Mouse (Mus musculus) hindbrain, embryonic 16.5 days (tissue): ENCODE data around the gene Fam183b. TPM values are rescaled to one million over a fixed set of nuclear protein-coding genes. Genes with fewer than 3 reads are reported as not detected.
"Not testable (repeated sequence)": the region's sequence is repeated elsewhere in the genome, so short reads cannot be mapped to it uniquely, and the experiment has no call there.

Experiments
- ATAC-seq: fragments of 200-750 bp; cut with Nextera tagmentation; 2 replicates; pipeline ENCODE4 v1.8.0; 2017; ENCODE audit warnings: moderate TSS enrichment, moderate library complexity
- H3K27ac ChIP-seq: fragments of 300-500 bp; sonication (generic); 2 replicates; pipeline ENCODE4 v1.5.1; 2014; ENCODE audit warnings: low read depth, mild to moderate bottlenecking, control low read depth, low read length, moderate library complexity
- H3K27me3 ChIP-seq: fragments of 300-500 bp; sonication (generic); replicated peaks from 2 replicates; pipeline ENCODE4 v1.6.1; 2014; ENCODE audit warnings: low read length; ENCODE audit not compliant: control insufficient read depth, insufficient read depth
- H3K36me3 ChIP-seq: fragments of 300-500 bp; sonication (generic); 2 replicates; pipeline ENCODE4 v1.6.1; 2014; ENCODE audit warnings: mild to moderate bottlenecking, low read length, moderate library complexity, mixed read lengths; ENCODE audit not compliant: control insufficient read depth, insufficient read depth
- H3K4me1 ChIP-seq: fragments of 300-500 bp; sonication (generic); 2 replicates; pipeline ENCODE4 v1.6.1; 2014; ENCODE audit warnings: low read depth, low read length; ENCODE audit not compliant: control insufficient read depth, insufficient read depth
- H3K4me2 ChIP-seq: fragments of 300-500 bp; sonication (generic); 2 replicates; pipeline ENCODE4 v1.6.1; 2014; ENCODE audit warnings: mild to moderate bottlenecking, low read length, control low read depth, moderate library complexity
- H3K4me3 ChIP-seq: fragments of 300-500 bp; sonication (generic); 2 replicates; pipeline ENCODE4 v1.5.1; 2014; ENCODE audit warnings: mild to moderate bottlenecking, low read length, control low read depth, moderate library complexity
- H3K9ac ChIP-seq: fragments of 300-500 bp; sonication (generic); 2 replicates; pipeline ENCODE4 v1.6.1; 2014; ENCODE audit warnings: low read depth, mild to moderate bottlenecking, control low read depth, low read length, moderate library complexity
- H3K9me3 ChIP-seq: fragments of 300-500 bp; sonication (generic); 2 replicates; pipeline ENCODE4 v1.6.1; 2014; ENCODE audit warnings: mild to moderate bottlenecking, low read length, moderate library complexity; ENCODE audit not compliant: control insufficient read depth
- WGBS: fragments of 180-500 bp; shearing (Covaris S2); extraction: QIAGEN DNeasy Blood & Tissue Kit; methylation state at CpG from one replicate; pipeline ENCODE4 v1.1.7; 2014; 5-methylcytosine and 5-hydroxymethylcytosine counted together
- polyA plus RNA-seq: library from polyadenylated mRNA; unstranded; fragments of >200 nt; fragmentation: Nextera tagmentation; extraction: Ambion mirVana; gene quantifications from 2 replicates; pipeline ENCODE4 v1.2.1, GENCODE M21; 2015

The Fam183b gene
- polyA plus RNA-seq, 1 experiment from 2014 or later = 10.0 TPM

- 65% methylated on average over 1 of the region's 1 CpGs for WGBS
- not testable (repeated sequence) for H3K27me3 ChIP-seq, H3K4me3 ChIP-seq, H3K4me1 ChIP-seq, H3K9ac ChIP-seq, ATAC-seq, H3K36me3 ChIP-seq, H3K27ac ChIP-seq, H3K9me3 ChIP-seq, H3K4me2 ChIP-seq
These were observed 12.9 kb upstream of the Fam183b start, which contains the start of gene Olfr313 for GRCm38 (mm10) chr11:58814700-58815099. Olfr313 (plus strand) TSS chr11:58815000.

- ATAC-seq = no peak
- Histone ChIP-seq H3K4me1 (no peaks in the 10 kb centered on the region), H3K36me3 (no peaks in the 10 kb centered on the region), H3K27me3 (no peaks in the 10 kb centered on the region), H3K4me2 (no peak overlapping the region), H3K27ac (no peak overlapping the region), H3K9ac (no peak overlapping the region), H3K4me3 (no peak overlapping the region), H3K9me3 (no peaks in the 10 kb centered on the region)
- 9% methylated on average over 1 of the region's 1 CpGs for WGBS
These were observed 10.2 kb upstream of the Fam183b start for GRCm38 (mm10) chr11:58812001-58812400.

GRCm38 (mm10) chr11:58804393-58804792 is 2.6 kb upstream of the Fam183b start:
- no peaks in the 10 kb centered on the region for H3K36me3 ChIP-seq
- H3K9me3 ChIP-seq = no peaks in the 10 kb centered on the region
- H3K4me2 ChIP-seq = no peak overlapping the region
- WGBS = 93% methylated on average over 2 of the region's 2 CpGs
- no peaks in the 10 kb centered on the region for H3K27me3 ChIP-seq
- peaks cover 7% of the 10 kb centered on the region for H3K4me1 ChIP-seq
- no peak overlapping the region for H3K27ac ChIP-seq
- no peak overlapping the region for H3K4me3 ChIP-seq
- no peak for ATAC-seq
- H3K9ac ChIP-seq = no peak overlapping the region

DNA sequence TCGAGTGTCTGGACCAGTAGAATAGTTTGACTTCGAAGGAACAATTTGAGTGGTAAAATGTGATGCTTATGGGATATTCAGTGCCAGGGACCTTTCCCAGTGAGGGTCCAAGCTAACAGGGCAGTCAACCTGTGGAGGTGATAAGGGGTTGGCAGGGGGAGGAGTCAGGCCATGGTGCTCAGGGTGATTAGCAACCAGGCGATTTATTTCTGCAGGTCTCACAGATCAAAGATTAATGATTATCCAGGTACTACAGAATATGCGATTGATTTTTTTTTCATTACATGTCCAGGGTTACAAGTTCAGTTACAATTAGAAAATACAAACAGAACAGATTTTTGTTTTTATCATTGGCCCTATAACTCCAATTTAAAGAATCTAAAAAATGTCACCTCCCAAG is 2.1 kb upstream of the Fam183b start:
- no peaks in the 10 kb centered on the region for H3K27me3 ChIP-seq
- 74% methylated on average over 4 of the region's 4 CpGs for WGBS
- no peak overlapping the region for H3K27ac ChIP-seq
- ATAC-seq = no peak
- no peak overlapping the region for H3K4me3 ChIP-seq
- no peaks in the 10 kb centered on the region for H3K9me3 ChIP-seq
- no peak overlapping the region for H3K4me2 ChIP-seq
- no peak overlapping the region for H3K9ac ChIP-seq
- H3K4me1 ChIP-seq = peaks cover 7% of the 10 kb centered on the region
- no peaks in the 10 kb centered on the region for H3K36me3 ChIP-seq

DNA sequence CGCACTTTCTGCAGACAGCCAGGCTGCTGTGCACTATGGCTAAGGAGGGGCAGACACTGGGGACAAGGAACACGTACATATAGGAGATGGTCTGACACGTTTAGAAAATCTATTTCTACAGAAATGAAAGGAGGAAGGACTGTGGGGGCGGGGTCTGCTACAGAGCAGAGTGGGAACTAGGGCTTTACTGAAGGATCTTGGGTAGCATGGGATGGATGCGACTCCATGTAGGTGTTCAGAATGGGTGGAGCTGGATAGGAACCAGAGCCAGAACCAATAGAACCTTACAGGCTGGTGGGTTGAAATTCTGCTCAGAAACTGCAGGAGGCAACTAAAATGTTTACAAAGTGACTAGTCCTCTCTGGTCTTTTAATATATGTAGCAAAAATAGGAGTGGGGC is 2.0 kb downstream of the Fam183b start:
- Histone ChIP-seq H3K27ac (no peak overlapping the region), H3K9ac (no peak overlapping the region), H3K4me2 (no peak overlapping the region), H3K4me1 (peaks cover 7% of the 10 kb centered on the region), H3K4me3 (no peak overlapping the region), H3K9me3 (no peaks in the 10 kb centered on the region), H3K36me3 (no peaks in the 10 kb centered on the region), H3K27me3 (no peaks in the 10 kb centered on the region)
- WGBS = 85% methylated on average over 5 of the region's 5 CpGs
- no peak for ATAC-seq

DNA sequence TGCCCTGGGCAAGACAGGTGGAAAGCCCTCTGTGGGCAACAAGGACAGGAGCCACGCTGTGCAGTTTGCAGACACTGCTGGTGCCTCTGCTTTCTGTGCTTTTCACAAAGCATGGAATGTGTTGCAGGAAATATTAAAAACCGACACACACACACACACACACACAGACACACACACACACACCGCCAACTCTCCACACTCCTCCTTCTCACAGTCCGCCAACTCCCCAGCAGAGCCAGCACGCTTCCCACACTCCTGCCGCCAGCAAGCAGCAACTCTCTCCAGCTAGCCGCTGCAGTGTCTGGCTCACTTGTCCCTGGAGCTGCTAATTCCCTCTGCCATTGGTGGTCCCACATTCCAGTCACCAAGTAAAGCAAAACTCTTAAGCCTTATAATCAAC is 4.9 kb downstream of the Fam183b start:
- WGBS = 73% methylated on average over 7 of the region's 7 CpGs
- H3K36me3 ChIP-seq = no peaks in the 10 kb centered on the region

GRCm38 (mm10) chr11:58795856-58796255 is 5.9 kb downstream of the Fam183b start:
- no peak for ATAC-seq
- Histone ChIP-seq H3K4me2 (no peak overlapping the region), H3K27ac (no peak overlapping the region), H3K36me3 (no peaks in the 10 kb centered on the region), H3K9ac (no peak overlapping the region), H3K4me3 (no peak overlapping the region), H3K4me1 (no peaks in the 10 kb centered on the region), H3K27me3 (no peaks in the 10 kb centered on the region), H3K9me3 (no peaks in the 10 kb centered on the region)
- WGBS = 89% methylated on average over 2 of the region's 2 CpGs

More for the DNA sequence above, 4.9 kb downstream of the Fam183b start:
- Histone ChIP-seq H3K9me3 (no peaks in the 10 kb centered on the region), H3K27ac (no peak overlapping the region), H3K4me2 (no peak overlapping the region), H3K4me3 (no peak overlapping the region), H3K27me3 (no peaks in the 10 kb centered on the region), H3K4me1 (peaks cover 4% of the 10 kb centered on the region), H3K9ac (no peak overlapping the region)
- ATAC-seq = no peak

DNA sequence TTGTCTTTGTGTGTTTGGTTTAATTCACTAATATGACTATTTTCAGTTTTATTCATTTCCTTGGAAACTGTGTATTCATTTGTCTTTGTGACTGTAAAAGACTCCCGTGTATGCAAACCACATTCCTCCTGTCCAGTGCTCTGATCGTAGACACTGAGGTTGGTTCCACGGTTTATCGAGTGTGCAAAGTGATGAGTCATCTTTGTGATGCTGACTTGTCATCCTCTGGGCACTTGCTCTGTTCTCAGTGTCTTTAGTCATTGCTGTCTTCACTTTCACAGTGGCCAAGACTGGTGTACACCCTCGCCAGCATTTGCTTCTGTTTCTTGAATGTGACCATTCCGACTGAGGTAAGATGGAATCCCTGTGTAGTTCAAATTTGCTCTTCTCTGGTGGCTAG is 11.1 kb downstream of the Fam183b start:
- H3K4me3 ChIP-seq = no peak overlapping the region
- H3K27me3 ChIP-seq = no peaks in the 10 kb centered on the region
- H3K4me2 ChIP-seq = no peak overlapping the region
- H3K9ac ChIP-seq = no peak overlapping the region
- no peak for ATAC-seq
- H3K4me1 ChIP-seq = no peaks in the 10 kb centered on the region
- H3K36me3 ChIP-seq = no peaks in the 10 kb centered on the region
- H3K27ac ChIP-seq = no peak overlapping the region
- no peaks in the 10 kb centered on the region for H3K9me3 ChIP-seq
- WGBS = 85% methylated on average over 6 of the region's 6 CpGs

- Histone ChIP-seq H3K36me3 (no peaks in the 10 kb centered on the region), H3K4me2 (no peak overlapping the region), H3K9ac (no peak overlapping the region), H3K4me3 (no peak overlapping the region), H3K27me3 (no peaks in the 10 kb centered on the region), H3K27ac (no peak overlapping the region), H3K9me3 (no peaks in the 10 kb centered on the region), H3K4me1 (no peaks in the 10 kb centered on the region)
- 51% methylated on average over 2 of the region's 2 CpGs for WGBS
- ATAC-seq = no peak
These were observed 11.7 kb downstream of the Fam183b start for GRCm38 (mm10) chr11:58790053-58790452.

- ATAC-seq = no peak
- no peak overlapping the region for H3K27ac ChIP-seq
- H3K9me3 ChIP-seq = no peaks in the 10 kb centered on the region
- no peaks in the 10 kb centered on the region for H3K27me3 ChIP-seq
- WGBS = 25% methylated on average over 3 of the region's 3 CpGs
- no peak overlapping the region for H3K4me2 ChIP-seq
- no peaks in the 10 kb centered on the region for H3K4me1 ChIP-seq
- H3K36me3 ChIP-seq = no peaks in the 10 kb centered on the region
- no peak overlapping the region for H3K4me3 ChIP-seq
- H3K9ac ChIP-seq = no peak overlapping the region
These were observed 12.2 kb downstream of the Fam183b start for GRCm38 (mm10) chr11:58789532-58789931.
